Mouse (Mus musculus) bone marrow, adult 2 months (tissue): ENCODE data around the gene Adamts14.

Source experiments
- CTCF ChIP-seq: fragments of 200-500 bp; IDR thresholded peaks from 2 replicates; pipeline ENCODE4 v1.5.1; 2011; ENCODE audit warnings: low read length, control low read depth; ENCODE audit not compliant: control insufficient read depth, insufficient read depth
- POLR2A ChIP-seq: fragments of 200-500 bp; IDR thresholded peaks from 2 replicates; pipeline ENCODE4 v1.6.1; 2011; ENCODE audit warnings: low read depth, mild to moderate bottlenecking, control low read depth, low read length, borderline replicate concordance; ENCODE audit not compliant: control insufficient read depth

DNA sequence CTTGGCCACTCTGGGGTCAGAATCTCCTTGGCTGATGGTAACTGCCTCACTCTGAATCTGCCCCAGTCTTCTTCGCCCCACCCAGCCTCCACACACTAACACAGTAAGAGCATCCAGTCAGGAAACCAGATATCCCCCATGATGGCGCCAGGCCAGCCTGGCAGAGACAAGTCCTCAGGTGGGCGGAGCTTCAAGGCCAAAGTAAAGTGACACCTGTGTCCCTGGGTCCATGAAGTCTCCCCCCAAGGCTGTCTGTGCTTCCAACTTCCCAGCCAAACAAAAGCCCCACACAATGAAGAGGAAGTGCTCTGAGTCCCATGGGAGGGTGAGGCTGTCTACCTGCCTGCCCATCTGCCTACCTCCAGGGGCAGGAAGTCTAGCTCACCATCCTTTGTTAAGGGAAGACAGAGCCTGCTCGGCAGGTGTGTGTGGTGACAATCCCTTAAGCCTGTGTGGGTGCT is 31.2 kb downstream of the Adamts14 start:
- TF ChIP-seq POLR2A (no peak), CTCF (no peak)
